Comparison of ENCODE assay signal across 10 mouse cellular contexts in genomic region chr8:10923071-10924000, GRCm38 (mm10).
DNase-seq lines count a peak whose midpoint lies in the region; ATAC-seq and TF ChIP-seq lines count a peak whose summit lies in the region.
"Had no signal": no experiment of that assay in that cellular context is flagged by ENCODE, and none has a peak within 500 bp of the region (broad histone marks: within the 10 kb centered on the region; RNA-seq: fewer than 3 reads in every experiment).

No protein-coding gene starts in this region.

- H3K4me3 ChIP-seq in heart, embryonic 12.5 days: no peak overlapping the region
- no peak overlapping the region for H3K4me3 ChIP-seq in midbrain, embryonic 11.5 days (ENCODE audit: low read depth, low read length)
- H3K4me3 ChIP-seq in midbrain, postnatal 0 days (ENCODE audit: low read depth, low read length): no peak overlapping the region
- no peak overlapping the region for H3K4me3 ChIP-seq in stomach, embryonic 16.5 days (replicated peaks; ENCODE audit: low read length)

- peak overlapping the region; percentile 82; the same call in 1 of the 2 replicates for H3K27ac ChIP-seq in heart, embryonic 12.5 days (ENCODE audit: poor library complexity, severe bottlenecking)
- H3K27ac ChIP-seq in midbrain, embryonic 11.5 days (ENCODE audit: low read depth, low read length): peak overlapping the region; percentile 71; the same call in 1 of the 2 replicates
- H3K27ac ChIP-seq in midbrain, postnatal 0 days (ENCODE audit: low read depth, low read length): no peak overlapping the region
- peak overlapping the region; percentile 85 for H3K27ac ChIP-seq in stomach, embryonic 16.5 days (ENCODE audit: low read length)

- 0 out of 2 replicates have a peak, but pooled peaks cover 6% of the 10 kb centered on the region for H3K27me3 ChIP-seq in heart, embryonic 12.5 days (replicated peaks)
- no peaks in the 10 kb centered on the region; the same call in 1 of the 2 replicates for H3K27me3 ChIP-seq in midbrain, embryonic 11.5 days (ENCODE audit: control insufficient read depth, insufficient read depth, low read length)
- H3K27me3 ChIP-seq in midbrain, postnatal 0 days (ENCODE audit: insufficient read depth, low read length): 0 out of 2 replicates have a peak, but pooled peaks cover 3% of the 10 kb centered on the region
- no peaks in the 10 kb centered on the region for H3K27me3 ChIP-seq in stomach, embryonic 16.5 days (ENCODE audit: control insufficient read depth, insufficient read depth, low read length)

- 0 out of 2 replicates have a peak overlapping the region, but pooled peaks have one; percentile 1 for H3K9ac ChIP-seq in heart, embryonic 12.5 days
- peak overlapping the region; percentile 1; the same call in 1 of the 2 replicates for H3K9ac ChIP-seq in midbrain, embryonic 11.5 days (ENCODE audit: low read length)
- H3K9ac ChIP-seq in midbrain, postnatal 0 days (replicated peaks; ENCODE audit: low read length, poor library complexity, severe bottlenecking): no peak overlapping the region
- H3K9ac ChIP-seq in stomach, embryonic 16.5 days (ENCODE audit: low read length): no peak overlapping the region

- H3K9me3 ChIP-seq in heart, embryonic 12.5 days (replicated peaks): no peaks in the 10 kb centered on the region
- H3K9me3 ChIP-seq in midbrain, embryonic 11.5 days (ENCODE audit: control insufficient read depth, low read length): no peaks in the 10 kb centered on the region
- no peaks in the 10 kb centered on the region for H3K9me3 ChIP-seq in midbrain, postnatal 0 days (ENCODE audit: low read length)
- no peaks in the 10 kb centered on the region for H3K9me3 ChIP-seq in stomach, embryonic 16.5 days (replicated peaks; ENCODE audit: control insufficient read depth, low read length)

- H3K36me3 ChIP-seq in heart, embryonic 12.5 days: no peaks in the 10 kb centered on the region
- H3K36me3 ChIP-seq in midbrain, embryonic 11.5 days (ENCODE audit: control insufficient read depth, insufficient read depth, low read length): no peaks in the 10 kb centered on the region
- no peaks in the 10 kb centered on the region for H3K36me3 ChIP-seq in midbrain, postnatal 0 days (ENCODE audit: insufficient read depth, low read length)
- no peaks in the 10 kb centered on the region for H3K36me3 ChIP-seq in stomach, embryonic 16.5 days (ENCODE audit: control insufficient read depth, insufficient read depth, low read length)

- ATAC-seq in heart, embryonic 12.5 days (ENCODE audit: insufficient number of reproducible peaks, low FRiP score): no peak
- ATAC-seq in midbrain, embryonic 11.5 days (ENCODE audit: low FRiP score): no peak
- no peak for ATAC-seq in midbrain, postnatal 0 days (ENCODE audit: low FRiP score)
- ATAC-seq in stomach, embryonic 16.5 days (ENCODE audit: insufficient read depth, low FRiP score): no peak

- H3K4me1 ChIP-seq in heart, embryonic 12.5 days (replicated peaks): peaks cover 84% of the 10 kb centered on the region
- H3K4me1 ChIP-seq in midbrain, embryonic 11.5 days (ENCODE audit: control insufficient read depth, insufficient read depth, low read length): peaks cover 72% of the 10 kb centered on the region
- H3K4me1 ChIP-seq in midbrain, postnatal 0 days (ENCODE audit: insufficient read depth, low read length): peaks cover 29% of the 10 kb centered on the region; the same call in 1 of the 2 replicates
- peaks cover 54% of the 10 kb centered on the region for H3K4me1 ChIP-seq in stomach, embryonic 16.5 days (ENCODE audit: control insufficient read depth, insufficient read depth, low read length)

- 43% methylated on average over 19 of the region's 19 CpGs for WGBS in heart, embryonic 12.5 days
- WGBS in midbrain, embryonic 11.5 days: 22% methylated on average over 19 of the region's 19 CpGs
- WGBS in midbrain, postnatal 0 days: 41% methylated on average over 19 of the region's 19 CpGs
- 45% methylated on average over 19 of the region's 19 CpGs for WGBS in stomach, embryonic 16.5 days

- H3K4me2 ChIP-seq in heart, embryonic 12.5 days: peak overlapping the region; percentile 40; the same call in 1 of the 2 replicates
- peak overlapping the region; percentile 10; the same call in 1 of the 2 replicates for H3K4me2 ChIP-seq in midbrain, embryonic 11.5 days
- no peak overlapping the region for H3K4me2 ChIP-seq in midbrain, postnatal 0 days (ENCODE audit: low read depth, low read length, poor library complexity, severe bottlenecking)
- no peak overlapping the region for H3K4me2 ChIP-seq in stomach, embryonic 16.5 days (ENCODE audit: low read depth, low read length)

- DNase-seq in heart, adult 8-10 months (ENCODE audit: low spot score): no peak
- peak; percentile 91 for DNase-seq in midbrain, embryonic 11.5 days (ENCODE audit: low spot score, missing footprints)
- no peak for DNase-seq in midbrain, postnatal 0 days (ENCODE audit: low spot score)
- peak; percentile 59 to 64 for DNase-seq in kidney, postnatal 36 days
- no peak for DNase-seq in frontal cortex, postnatal 10 days (ENCODE audit: low spot score in 2 of 2)
- DNase-seq in right cerebral cortex, postnatal 14 days: no peak
- DNase-seq: adrenal gland, postnatal 36 days; heart, adult 11 months had no signal

- no peak for TF ChIP-seq CTCF in midbrain, postnatal 0 days (IDR thresholded peaks at IDR 0.05)

Comparison
In these comparisons a context has a peak if more than half of its experiments do, and no peak if none do; other contexts are left out.
1. H3K4me2 ChIP-seq: peak in heart, embryonic 12.5 days (single experiment) and midbrain, embryonic 11.5 days (single experiment); none in midbrain, postnatal 0 days (single experiment) and stomach, embryonic 16.5 days (single experiment).
2. H3K9ac ChIP-seq: peak in heart, embryonic 12.5 days (single experiment) and midbrain, embryonic 11.5 days (single experiment); none in midbrain, postnatal 0 days (single experiment) and stomach, embryonic 16.5 days (single experiment).
3. DNase-seq: peak in midbrain, embryonic 11.5 days (single experiment) and kidney, postnatal 36 days (2 of 2); none in heart, adult 8-10 months (single experiment), midbrain, postnatal 0 days (single experiment), frontal cortex, postnatal 10 days (0 of 2) and right cerebral cortex, postnatal 14 days (single experiment).